Mouse (Mus musculus): ENCODE measurements around the gene Pik3c2g. TPM values are rescaled to one million over a fixed set of nuclear protein-coding genes. Genes with fewer than 3 reads are reported as not detected.
"Not testable (repeated sequence)": the region's sequence is repeated elsewhere in the genome, so short reads cannot be mapped to it uniquely, and the experiment has no call there.

Gene Pik3c2g
- polyA plus RNA-seq, 1 experiment from 2014 or later = 1.0 TPM

GRCm38 (mm10) chr6:139878362-139878696 is 291.3 kb downstream of the Pik3c2g start:
- Histone ChIP-seq H3K9ac (no peak overlapping the region), H3K36me3 (no peaks in the 10 kb centered on the region), H3K4me2 (no peak overlapping the region), H3K4me1 (replicated peaks) (no peaks in the 10 kb centered on the region), H3K9me3 (replicated peaks) (no peaks in the 10 kb centered on the region), H3K27ac (no peak overlapping the region), H3K4me3 (replicated peaks) (no peak overlapping the region), H3K27me3 (no peaks in the 10 kb centered on the region)
- WGBS (ENCODE audit: insufficient replicate concordance) = 59% methylated on average over 1 of the region's 1 CpGs
- ATAC-seq (ENCODE audit: low read depth) (no peak), DNase-seq (no peak)

- Histone ChIP-seq H3K9me3 (replicated peaks) (no peaks in the 10 kb centered on the region), H3K9ac (no peak overlapping the region), H3K27me3 (no peaks in the 10 kb centered on the region), H3K4me1 (replicated peaks) (no peaks in the 10 kb centered on the region), H3K4me3 (replicated peaks) (no peak overlapping the region), H3K4me2 (no peak overlapping the region), H3K27ac (no peak overlapping the region), H3K36me3 (no peaks in the 10 kb centered on the region)
- 56% methylated on average over 2 of the region's 2 CpGs for whole genome bisulfite sequencing (ENCODE audit: insufficient replicate concordance)
- no peak for DNase-seq
- no peak for ATAC-seq (ENCODE audit: low read depth)
Measured at GRCm38 (mm10) chr6:139882076-139882475, 295.1 kb downstream of the Pik3c2g start.

DNA sequence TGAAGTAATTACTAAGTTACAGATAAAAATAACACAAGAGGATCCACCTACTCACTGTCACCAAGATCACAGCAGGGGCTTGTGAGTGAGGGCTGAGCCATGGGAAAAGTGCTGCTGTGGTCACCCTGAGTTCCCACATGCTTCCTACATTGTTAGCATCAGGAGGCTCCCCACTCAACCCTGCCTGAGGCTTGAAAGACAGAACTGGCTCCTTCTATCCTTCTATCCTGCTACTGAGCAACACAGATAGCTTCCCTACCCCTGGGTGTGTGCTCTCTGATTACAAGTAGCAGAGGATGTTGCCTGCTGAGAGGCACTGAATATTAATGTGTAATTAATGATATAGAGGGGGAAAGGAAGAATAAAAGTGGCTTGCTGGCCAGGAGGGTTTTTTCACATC is 300.2 kb downstream of the Pik3c2g start:
- Histone ChIP-seq H3K9me3 (replicated peaks) (0 out of 2 replicates have a peak, but pooled peaks cover 3% of the 10 kb centered on the region), H3K36me3 (no peaks in the 10 kb centered on the region), H3K27me3 (no peaks in the 10 kb centered on the region), H3K4me1 (replicated peaks) (no peaks in the 10 kb centered on the region), H3K4me2 (no peak overlapping the region), H3K27ac (no peak overlapping the region), H3K9ac (no peak overlapping the region), H3K4me3 (replicated peaks) (no peak overlapping the region)
- DNase-seq = no peak
- ATAC-seq (ENCODE audit: low read depth) = no peak

DNA sequence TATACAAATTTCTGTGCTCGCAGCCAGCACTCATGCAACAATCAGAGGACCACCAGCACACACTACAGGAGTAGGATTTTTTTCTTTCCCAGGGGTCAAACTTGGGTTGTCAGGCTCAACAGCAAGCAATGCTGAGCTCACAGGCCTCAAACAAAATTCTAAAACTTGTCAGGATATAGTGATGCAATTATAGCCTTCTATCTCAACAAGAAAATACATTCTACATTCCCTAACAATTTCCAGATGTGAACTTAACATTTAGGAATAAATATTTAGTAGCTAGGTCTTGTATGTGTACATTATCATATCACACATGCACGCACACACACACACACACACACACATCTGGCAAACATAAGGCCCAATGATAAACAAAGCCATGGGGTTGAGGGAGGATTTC is 308.6 kb downstream of the Pik3c2g start:
- ATAC-seq (ENCODE audit: low read depth) (no peak), DNase-seq (no peak)
- H3K27ac ChIP-seq = no peak overlapping the region
- no peaks in the 10 kb centered on the region for H3K36me3 ChIP-seq
- H3K9ac ChIP-seq = no peak overlapping the region
- H3K4me2 ChIP-seq = no peak overlapping the region
- H3K27me3 ChIP-seq = no peaks in the 10 kb centered on the region
- 55% methylated on average over 2 of the region's 2 CpGs for WGBS (ENCODE audit: insufficient replicate concordance)
- no peak overlapping the region for H3K4me3 ChIP-seq (replicated peaks)
- H3K4me1 ChIP-seq (replicated peaks) = no peaks in the 10 kb centered on the region
- H3K9me3 ChIP-seq (replicated peaks) = peaks cover 7% of the 10 kb centered on the region; the same call in 1 of the 2 replicates

- WGBS (ENCODE audit: insufficient replicate concordance) = 75% methylated on average over 8 of the region's 8 CpGs
- ATAC-seq (ENCODE audit: low read depth) = no peak
- H3K27me3 ChIP-seq = no peaks in the 10 kb centered on the region
- H3K9me3 ChIP-seq (replicated peaks) = no peaks in the 10 kb centered on the region
- H3K27ac ChIP-seq = no peak overlapping the region
- H3K4me1 ChIP-seq (replicated peaks) = no peaks in the 10 kb centered on the region
- H3K4me2 ChIP-seq = no peak overlapping the region
- no peak for DNase-seq
- no peak overlapping the region for H3K9ac ChIP-seq
- no peak overlapping the region for H3K4me3 ChIP-seq (replicated peaks)
- no peaks in the 10 kb centered on the region for H3K36me3 ChIP-seq
Measured at GRCm38 (mm10) chr6:139899630-139900151, 312.7 kb downstream of the Pik3c2g start.

GRCm38 (mm10) chr6:139901801-139902200 is 314.8 kb downstream of the Pik3c2g start:
- no peak overlapping the region for H3K9ac ChIP-seq
- ATAC-seq (ENCODE audit: low read depth) (no peak), DNase-seq (no peak)
- H3K36me3 ChIP-seq = no peaks in the 10 kb centered on the region
- no peak overlapping the region for H3K4me3 ChIP-seq (replicated peaks)
- 49% methylated on average over 4 of the region's 4 CpGs for WGBS (ENCODE audit: insufficient replicate concordance)
- no peak overlapping the region for H3K27ac ChIP-seq
- no peaks in the 10 kb centered on the region for H3K27me3 ChIP-seq
- no peak overlapping the region for H3K4me2 ChIP-seq
- no peaks in the 10 kb centered on the region for H3K4me1 ChIP-seq (replicated peaks)
- H3K9me3 ChIP-seq (replicated peaks) = no peaks in the 10 kb centered on the region

DNA sequence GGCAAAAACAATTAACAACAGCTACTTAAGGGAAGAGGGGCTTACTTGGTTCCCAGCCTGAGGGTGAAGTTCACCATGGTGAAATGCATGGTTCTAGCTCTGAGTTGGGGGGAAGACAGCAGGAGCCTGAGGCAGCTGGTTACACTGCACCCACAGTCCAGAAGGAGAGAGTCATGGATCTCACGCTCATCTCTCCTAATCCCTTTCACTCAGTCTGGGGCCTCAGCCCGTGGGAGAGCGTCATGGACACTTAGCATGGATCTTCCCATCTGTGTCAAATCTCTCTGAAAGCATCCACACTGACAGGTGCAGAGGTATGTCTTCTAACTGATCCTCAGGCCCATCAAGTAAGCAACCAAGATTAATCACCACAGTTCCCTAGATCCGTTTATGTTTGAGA is 320.1 kb downstream of the Pik3c2g start:
- Histone ChIP-seq H3K9me3 (replicated peaks) (no peaks in the 10 kb centered on the region), H3K27ac (no peak overlapping the region), H3K4me3 (replicated peaks) (no peak overlapping the region), H3K27me3 (no peaks in the 10 kb centered on the region), H3K4me2 (no peak overlapping the region), H3K4me1 (replicated peaks) (no peaks in the 10 kb centered on the region), H3K9ac (no peak overlapping the region), H3K36me3 (no peaks in the 10 kb centered on the region)
- ATAC-seq (ENCODE audit: low read depth) (no peak), DNase-seq (no peak)
- WGBS (ENCODE audit: insufficient replicate concordance) = 50% methylated on average over 4 of the region's 4 CpGs

DNA sequence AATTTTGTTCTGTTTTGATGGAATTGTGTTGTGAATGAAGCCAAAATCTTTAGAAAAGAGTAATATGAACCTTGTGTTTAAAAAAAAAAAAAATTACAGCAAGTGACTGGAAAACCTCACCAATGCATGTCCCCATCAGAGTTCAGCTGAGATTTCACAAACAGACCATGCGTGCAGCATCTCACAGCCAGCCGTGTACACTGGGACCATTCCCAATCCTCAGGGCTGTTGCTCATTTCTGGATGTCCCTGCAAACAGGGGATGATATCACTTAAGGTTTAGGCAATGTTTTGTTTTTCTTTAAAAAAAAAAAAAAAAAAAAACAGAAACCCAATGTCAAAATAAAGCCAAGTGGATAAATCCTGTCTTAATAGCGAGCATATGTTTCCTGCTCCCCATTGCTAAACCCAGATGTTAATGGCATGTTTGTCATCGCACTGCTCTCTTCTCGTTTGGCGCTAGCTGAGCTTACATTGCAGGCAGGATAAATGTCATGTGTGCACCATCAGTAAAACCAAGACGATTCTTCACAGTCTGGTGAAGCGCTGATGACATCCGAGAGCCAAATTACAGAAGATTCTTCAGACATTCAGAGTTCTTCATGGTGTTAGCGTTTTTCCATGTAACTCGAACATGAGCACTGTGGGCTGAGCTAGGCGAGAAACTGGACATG is 322.1 kb downstream of the Pik3c2g start:
- Histone ChIP-seq H3K36me3 (no peaks in the 10 kb centered on the region), H3K9ac (no peak overlapping the region), H3K27ac (no peak overlapping the region), H3K4me3 (replicated peaks) (no peak overlapping the region), H3K9me3 (replicated peaks) (no peaks in the 10 kb centered on the region), H3K27me3 (no peaks in the 10 kb centered on the region), H3K4me1 (replicated peaks) (no peaks in the 10 kb centered on the region), H3K4me2 (no peak overlapping the region)
- no peak for DNase-seq
- 71% methylated on average over 12 of the region's 12 CpGs for WGBS (ENCODE audit: insufficient replicate concordance)
- ATAC-seq (ENCODE audit: low read depth) = no peak

GRCm38 (mm10) chr6:139928766-139929165 is 341.7 kb downstream of the Pik3c2g start:
- H3K4me3 ChIP-seq (replicated peaks) = no peak overlapping the region
- no peaks in the 10 kb centered on the region for H3K36me3 ChIP-seq
- ATAC-seq (ENCODE audit: low read depth) (no peak), DNase-seq (no peak)
- no peaks in the 10 kb centered on the region for H3K4me1 ChIP-seq (replicated peaks)
- H3K9ac ChIP-seq = no peak overlapping the region
- 57% methylated on average over 5 of the region's 5 CpGs for WGBS (ENCODE audit: insufficient replicate concordance)
- no peak overlapping the region for H3K4me2 ChIP-seq
- no peaks in the 10 kb centered on the region for H3K9me3 ChIP-seq (replicated peaks)
- H3K27me3 ChIP-seq = no peaks in the 10 kb centered on the region
- H3K27ac ChIP-seq = no peak overlapping the region

GRCm38 (mm10) chr6:139934861-139935260 is 347.8 kb downstream of the Pik3c2g start:
- no peaks in the 10 kb centered on the region for H3K4me1 ChIP-seq (replicated peaks)
- no peak overlapping the region for H3K27ac ChIP-seq
- no peak overlapping the region for H3K4me3 ChIP-seq (replicated peaks)
- H3K36me3 ChIP-seq = no peaks in the 10 kb centered on the region
- 26% methylated on average over 2 of the region's 2 CpGs for WGBS (ENCODE audit: insufficient replicate concordance)
- no peak overlapping the region for H3K9ac ChIP-seq
- DNase-seq (no peak), ATAC-seq (ENCODE audit: low read depth) (no peak)
- no peaks in the 10 kb centered on the region for H3K9me3 ChIP-seq (replicated peaks)
- no peaks in the 10 kb centered on the region for H3K27me3 ChIP-seq
- H3K4me2 ChIP-seq = no peak overlapping the region

GRCm38 (mm10) chr6:139937581-139937980 is 350.6 kb downstream of the Pik3c2g start:
- not testable (repeated sequence) for H3K4me1 ChIP-seq (replicated peaks); H3K9ac ChIP-seq; H3K4me2 ChIP-seq; ATAC-seq (ENCODE audit: low read depth); H3K36me3 ChIP-seq; DNase-seq; H3K27me3 ChIP-seq; H3K4me3 ChIP-seq (replicated peaks); H3K27ac ChIP-seq; H3K9me3 ChIP-seq (replicated peaks)
- 68% methylated on average over 4 of the region's 4 CpGs for WGBS (ENCODE audit: insufficient replicate concordance)

DNA sequence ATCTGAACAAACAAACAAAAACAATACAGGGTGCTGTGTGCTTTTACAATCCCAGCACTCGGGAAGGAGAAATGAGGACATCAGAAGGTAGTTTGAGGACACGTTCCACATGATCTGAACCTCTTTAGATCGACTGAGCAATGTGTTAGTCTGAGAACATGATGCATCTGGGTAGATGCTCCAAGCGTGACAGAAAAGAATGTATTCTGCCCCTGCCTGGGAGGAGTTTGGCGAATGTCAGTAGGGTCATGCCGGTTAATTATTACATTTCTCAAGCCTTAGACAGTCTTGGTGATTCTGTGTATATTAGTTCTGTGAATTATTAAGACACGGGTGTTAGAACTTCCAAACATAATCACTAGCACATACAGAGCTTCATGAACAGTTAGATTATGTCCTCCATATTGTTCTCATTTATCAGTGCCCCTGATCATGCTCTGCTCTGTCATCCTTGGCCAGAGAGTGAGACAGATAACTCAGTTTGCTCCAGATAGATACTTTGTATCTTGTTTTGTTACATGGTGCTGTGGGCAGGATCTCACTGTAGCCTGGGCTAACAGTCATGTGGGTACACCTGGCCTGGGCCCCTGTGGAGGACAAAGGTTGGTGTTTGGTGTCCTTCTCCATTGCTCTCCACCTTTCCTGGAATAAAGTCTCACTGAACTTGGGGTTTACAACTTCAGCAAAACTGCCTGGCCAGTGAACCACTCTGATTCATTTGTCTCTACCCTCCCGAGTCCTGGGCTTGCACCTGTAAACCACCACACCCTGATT is 360.3 kb downstream of the Pik3c2g start:
- no peaks in the 10 kb centered on the region for H3K36me3 ChIP-seq
- no peak overlapping the region for H3K9ac ChIP-seq
- WGBS (ENCODE audit: insufficient replicate concordance) = 62% methylated on average over 8 of the region's 8 CpGs
- no peak overlapping the region for H3K4me3 ChIP-seq (replicated peaks)
- no peak overlapping the region for H3K4me2 ChIP-seq
- no peak for ATAC-seq (ENCODE audit: low read depth)
- no peak overlapping the region for H3K27ac ChIP-seq
- H3K27me3 ChIP-seq = no peaks in the 10 kb centered on the region
- DNase-seq = no peak
- H3K9me3 ChIP-seq (replicated peaks) = no peaks in the 10 kb centered on the region
- no peaks in the 10 kb centered on the region for H3K4me1 ChIP-seq (replicated peaks)
